Mouse (Mus musculus): Measurements from ENCODE around the gene Kcnip3. TPM values are rescaled to one million over a fixed set of nuclear protein-coding genes. Genes with fewer than 3 reads are reported as not detected.

Kcnip3 gene
- polyA plus RNA-seq, 1 experiment from 2014 or later = 0.31 TPM

DNA sequence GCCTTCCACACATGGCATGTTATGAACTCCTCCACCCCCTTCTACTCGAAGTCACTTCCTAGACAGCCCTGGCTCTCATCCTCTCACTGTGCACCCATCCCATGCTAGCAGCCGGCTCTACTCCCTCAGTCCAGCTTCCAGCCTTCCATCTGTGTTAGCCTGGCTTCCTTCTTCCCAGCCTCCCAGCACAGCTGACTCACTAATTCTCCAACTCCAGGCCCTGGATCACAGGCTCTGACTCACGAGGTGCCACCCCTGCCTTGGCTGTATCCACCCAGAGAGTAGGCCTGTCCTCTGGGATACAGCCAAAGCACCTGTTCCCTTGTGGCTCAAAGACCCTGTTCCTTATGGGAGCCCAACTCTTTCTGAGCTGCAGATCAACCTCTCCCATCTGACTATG, 15.7 kb upstream of the Kcnip3 start:
- H3K4me3 ChIP-seq (ENCODE audit: low read depth, low read length) = no peak overlapping the region
- no peak overlapping the region for H3K27ac ChIP-seq (ENCODE audit: low read length)
- peaks cover 34% of the 10 kb centered on the region for H3K27me3 ChIP-seq (ENCODE audit: control insufficient read depth, insufficient read depth, low read depth, low read length)
- H3K9me3 ChIP-seq (replicated peaks; ENCODE audit: control insufficient read depth, low read length) = no peaks in the 10 kb centered on the region
- H3K9ac ChIP-seq (ENCODE audit: low read depth, low read length) = no peak overlapping the region
- WGBS (ENCODE audit: insufficient replicate concordance) = 22% methylated on average over 3 of the region's 3 CpGs
- H3K4me1 ChIP-seq (ENCODE audit: control insufficient read depth, low read depth, low read length) = no peaks in the 10 kb centered on the region
- no peak overlapping the region for H3K4me2 ChIP-seq (ENCODE audit: low read depth, low read length)
- H3K36me3 ChIP-seq (ENCODE audit: control insufficient read depth, insufficient read depth) = no peaks in the 10 kb centered on the region
- ATAC-seq (ENCODE audit: low read depth) = no peak

DNA sequence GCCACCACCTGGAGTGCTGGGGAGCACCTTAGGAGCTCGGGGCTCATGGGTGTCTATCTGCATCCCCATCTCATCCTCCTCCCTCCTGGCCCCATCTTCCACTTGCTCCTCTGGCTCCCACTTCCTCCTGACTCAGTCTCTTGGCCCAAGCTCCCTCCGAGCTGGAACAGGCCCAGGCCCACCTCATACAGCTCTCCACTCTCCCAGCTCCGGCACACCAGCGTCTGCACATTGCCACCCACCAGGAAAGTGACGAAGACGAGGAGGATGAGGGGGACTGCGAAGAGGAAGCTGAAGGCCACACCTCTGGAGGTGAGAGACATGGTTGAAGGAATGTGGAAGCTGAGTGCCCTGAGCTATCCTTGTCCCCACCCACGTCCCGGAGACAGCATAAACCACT, 13.5 kb upstream of the Kcnip3 start:
- H3K4me1 ChIP-seq (ENCODE audit: control insufficient read depth, low read depth, low read length) = no peaks in the 10 kb centered on the region
- no peak overlapping the region for H3K9ac ChIP-seq (ENCODE audit: low read depth, low read length)
- H3K36me3 ChIP-seq (ENCODE audit: control insufficient read depth, insufficient read depth) = no peaks in the 10 kb centered on the region
- 61% methylated on average over 9 of the region's 9 CpGs for WGBS (ENCODE audit: insufficient replicate concordance)
- peaks cover 12% of the 10 kb centered on the region for H3K27me3 ChIP-seq (ENCODE audit: control insufficient read depth, insufficient read depth, low read depth, low read length)
- H3K9me3 ChIP-seq (replicated peaks; ENCODE audit: control insufficient read depth, low read length) = no peaks in the 10 kb centered on the region
- H3K27ac ChIP-seq (ENCODE audit: low read length) = no peak overlapping the region
- no peak for ATAC-seq (ENCODE audit: low read depth)
- H3K4me2 ChIP-seq (ENCODE audit: low read depth, low read length) = no peak overlapping the region
- no peak overlapping the region for H3K4me3 ChIP-seq (ENCODE audit: low read depth, low read length)

DNA sequence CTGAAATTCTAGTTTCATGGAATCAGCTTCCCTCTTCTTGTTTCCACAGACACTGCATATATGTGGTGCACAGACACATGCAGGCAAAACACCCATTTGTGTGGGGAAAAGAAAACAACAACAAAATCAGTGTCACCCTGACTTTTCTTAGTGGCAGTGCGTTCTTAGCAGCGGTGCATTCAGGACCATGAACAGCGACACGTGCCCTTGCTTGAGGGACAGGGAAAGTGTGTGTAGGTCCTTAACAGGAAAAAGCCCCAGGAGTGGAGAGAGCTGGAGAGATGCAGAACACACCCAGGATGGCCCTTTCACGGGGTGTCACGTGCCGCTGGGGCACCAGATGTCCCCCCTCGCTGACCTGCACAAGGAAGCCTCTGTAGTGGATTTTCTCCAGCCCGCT, 10.5 kb upstream of the Kcnip3 start:
- H3K36me3 ChIP-seq (ENCODE audit: control insufficient read depth, insufficient read depth) = no peaks in the 10 kb centered on the region
- no peak overlapping the region for H3K4me2 ChIP-seq (ENCODE audit: low read depth, low read length)
- no peaks in the 10 kb centered on the region for H3K27me3 ChIP-seq (ENCODE audit: control insufficient read depth, insufficient read depth, low read depth, low read length)
- no peak for ATAC-seq (ENCODE audit: low read depth)
- WGBS (ENCODE audit: insufficient replicate concordance) = 9% methylated on average over 9 of the region's 9 CpGs
- no peak overlapping the region for H3K4me3 ChIP-seq (ENCODE audit: low read depth, low read length)
- H3K9me3 ChIP-seq (replicated peaks; ENCODE audit: control insufficient read depth, low read length) = no peaks in the 10 kb centered on the region
- no peak overlapping the region for H3K27ac ChIP-seq (ENCODE audit: low read length)
- H3K4me1 ChIP-seq (ENCODE audit: control insufficient read depth, low read depth, low read length) = no peaks in the 10 kb centered on the region
- H3K9ac ChIP-seq (ENCODE audit: low read depth, low read length) = no peak overlapping the region

DNA sequence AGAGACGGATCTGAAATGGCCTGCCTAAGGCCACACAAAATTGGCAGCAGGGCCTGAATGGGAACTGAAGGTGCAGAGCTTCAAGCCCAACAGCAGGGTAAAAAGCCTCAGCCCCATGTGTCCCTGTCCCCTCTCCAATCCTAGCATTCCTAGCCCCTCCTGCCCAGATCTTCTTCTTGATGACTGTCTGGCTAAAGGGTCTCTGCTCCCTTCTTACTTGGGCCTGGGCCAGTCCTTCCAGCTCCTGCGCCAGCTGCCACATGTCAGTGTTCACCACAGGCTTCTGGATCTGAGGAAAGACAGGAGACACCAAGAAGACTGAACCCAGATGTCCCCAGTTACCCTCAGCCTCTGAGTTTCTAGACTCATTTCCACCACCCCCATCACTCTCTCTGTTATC, 9.7 kb upstream of the Kcnip3 start:
- Histone ChIP-seq H3K36me3 (ENCODE audit: control insufficient read depth, insufficient read depth) (no peaks in the 10 kb centered on the region), H3K4me2 (ENCODE audit: low read depth, low read length) (no peak overlapping the region), H3K4me3 (ENCODE audit: low read depth, low read length) (no peak overlapping the region), H3K27ac (ENCODE audit: low read length) (no peak overlapping the region), H3K9ac (ENCODE audit: low read depth, low read length) (no peak overlapping the region), H3K27me3 (ENCODE audit: control insufficient read depth, insufficient read depth, low read depth, low read length) (no peaks in the 10 kb centered on the region), H3K9me3 (replicated peaks; ENCODE audit: control insufficient read depth, low read length) (no peaks in the 10 kb centered on the region), H3K4me1 (ENCODE audit: control insufficient read depth, low read depth, low read length) (no peaks in the 10 kb centered on the region)
- ATAC-seq (ENCODE audit: low read depth) = no peak
- WGBS (ENCODE audit: insufficient replicate concordance) = 57% methylated on average over 2 of the region's 2 CpGs

DNA sequence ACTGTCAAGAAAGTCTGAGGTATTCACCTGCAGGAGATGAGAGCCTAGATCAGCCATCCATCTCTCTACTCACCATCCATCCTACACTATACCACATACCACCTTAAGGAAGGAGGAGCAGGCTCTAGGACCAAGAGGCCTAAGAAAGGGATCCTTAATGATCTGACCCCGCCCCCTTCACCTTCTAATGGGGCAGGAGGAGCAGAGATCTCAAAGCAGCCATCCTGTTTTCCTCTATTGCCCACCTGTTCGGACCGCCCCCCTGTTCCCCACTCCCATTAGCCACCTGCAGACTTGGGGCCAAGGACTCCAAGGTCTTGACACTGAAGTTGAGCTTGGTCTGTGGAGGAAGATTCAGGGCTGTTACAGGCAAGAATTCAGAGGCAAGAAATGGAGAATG, 8.5 kb upstream of the Kcnip3 start:
- ATAC-seq (ENCODE audit: low read depth) = no peak
- 50% methylated on average over 3 of the region's 3 CpGs for WGBS (ENCODE audit: insufficient replicate concordance)

DNA sequence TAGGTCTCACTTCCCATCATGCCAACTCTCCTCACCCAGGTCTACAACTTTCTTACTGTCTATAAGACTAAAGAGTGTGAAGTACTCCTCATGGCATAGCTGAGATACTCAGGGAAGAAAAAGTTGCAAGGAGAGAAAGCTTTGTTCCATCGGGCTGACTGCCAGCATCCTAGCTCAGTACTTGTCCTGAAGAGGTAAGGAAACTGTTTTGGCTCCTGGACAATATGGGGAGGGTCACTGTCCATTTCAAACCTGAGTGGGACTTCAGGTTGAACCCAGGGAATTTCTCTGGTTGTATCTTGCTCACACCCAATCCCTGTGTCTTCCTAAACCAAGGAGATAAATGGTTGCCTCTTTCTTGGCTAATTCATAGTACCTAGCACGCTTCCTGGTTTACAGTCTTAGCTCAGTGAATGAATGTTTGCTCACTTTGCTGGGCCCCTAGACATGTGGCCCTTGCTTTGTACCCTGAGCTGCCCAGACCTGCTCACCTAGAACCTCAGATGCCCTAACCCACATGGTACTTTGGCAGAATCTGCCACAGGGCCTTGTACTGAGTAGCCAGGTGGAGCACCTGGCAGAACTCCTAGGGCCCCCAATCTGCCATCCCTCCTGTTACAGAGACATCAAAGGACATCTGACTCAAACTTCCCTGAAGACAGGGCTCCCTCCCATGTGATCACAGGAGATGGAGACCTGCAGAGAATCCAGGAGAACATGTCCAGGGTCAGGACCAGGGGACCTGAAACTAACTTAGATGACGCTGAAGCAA, 3.3 kb upstream of the Kcnip3 start:
- H3K4me2 ChIP-seq (ENCODE audit: low read depth, low read length) = no peak overlapping the region
- ATAC-seq (ENCODE audit: low read depth) = no peak
- H3K4me3 ChIP-seq (ENCODE audit: low read depth, low read length) = no peak overlapping the region
- H3K27ac ChIP-seq (ENCODE audit: low read length) = no peak overlapping the region
- WGBS (ENCODE audit: insufficient replicate concordance) = 49% methylated on average over 3 of the region's 3 CpGs
- H3K36me3 ChIP-seq (ENCODE audit: control insufficient read depth, insufficient read depth) = no peaks in the 10 kb centered on the region
- no peak overlapping the region for H3K9ac ChIP-seq (ENCODE audit: low read depth, low read length)
- H3K9me3 ChIP-seq (replicated peaks; ENCODE audit: control insufficient read depth, low read length) = no peaks in the 10 kb centered on the region
- no peaks in the 10 kb centered on the region for H3K4me1 ChIP-seq (ENCODE audit: control insufficient read depth, low read depth, low read length)
- H3K27me3 ChIP-seq (ENCODE audit: control insufficient read depth, insufficient read depth, low read depth, low read length) = no peaks in the 10 kb centered on the region; the same call in 1 of the 2 replicates

More for the DNA sequence above, 8.5 kb upstream of the Kcnip3 start:
- Histone ChIP-seq H3K9ac (ENCODE audit: low read depth, low read length) (no peak overlapping the region), H3K27me3 (ENCODE audit: control insufficient read depth, insufficient read depth, low read depth, low read length) (no peaks in the 10 kb centered on the region), H3K4me3 (ENCODE audit: low read depth, low read length) (no peak overlapping the region), H3K27ac (ENCODE audit: low read length) (no peak overlapping the region), H3K4me1 (ENCODE audit: control insufficient read depth, low read depth, low read length) (no peaks in the 10 kb centered on the region), H3K36me3 (ENCODE audit: control insufficient read depth, insufficient read depth) (no peaks in the 10 kb centered on the region), H3K9me3 (replicated peaks; ENCODE audit: control insufficient read depth, low read length) (no peaks in the 10 kb centered on the region), H3K4me2 (ENCODE audit: low read depth, low read length) (no peak overlapping the region)

DNA sequence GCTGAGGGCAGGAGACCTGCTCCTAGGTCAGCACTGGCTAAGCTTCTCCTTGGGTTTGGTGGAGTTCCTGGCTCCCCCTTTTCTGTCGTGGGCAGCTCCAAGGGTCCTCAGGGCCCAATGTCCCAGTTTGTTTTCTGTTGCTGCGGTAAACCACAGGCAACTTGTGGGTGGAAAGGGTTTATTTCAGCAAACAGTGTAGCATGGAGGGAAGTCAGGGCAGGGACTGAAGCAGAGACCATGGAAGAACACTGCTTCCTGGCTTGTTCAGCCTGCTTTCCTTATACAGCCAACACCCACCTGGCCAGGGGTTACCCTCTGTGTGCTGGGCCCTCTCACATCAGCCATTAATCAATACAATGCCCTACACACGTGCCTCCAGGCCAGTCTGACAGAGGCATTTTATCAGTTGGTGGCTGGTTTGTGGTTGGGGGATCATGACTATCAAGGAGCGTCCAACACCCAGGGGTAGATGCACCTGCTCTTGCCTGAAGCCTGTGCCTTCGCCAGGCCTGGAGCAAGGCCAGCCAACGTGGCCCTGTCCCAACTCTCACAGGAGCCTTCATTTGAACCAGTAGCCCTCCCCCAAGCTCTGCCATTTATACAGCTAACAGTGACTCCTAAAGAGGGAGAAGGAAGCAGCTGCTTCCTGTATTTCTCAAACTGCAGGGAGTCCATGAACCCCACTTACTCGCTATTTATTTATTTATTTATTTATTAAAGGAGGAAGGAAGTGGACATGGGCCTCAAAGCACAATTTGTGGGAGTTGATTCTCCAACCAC, 2.2 kb upstream of the Kcnip3 start:
- Histone ChIP-seq H3K4me2 (ENCODE audit: low read depth, low read length) (no peak overlapping the region), H3K4me3 (ENCODE audit: low read depth, low read length) (no peak overlapping the region), H3K27ac (ENCODE audit: low read length) (no peak overlapping the region), H3K9me3 (replicated peaks; ENCODE audit: control insufficient read depth, low read length) (no peaks in the 10 kb centered on the region), H3K9ac (ENCODE audit: low read depth, low read length) (no peak overlapping the region), H3K36me3 (ENCODE audit: control insufficient read depth, insufficient read depth) (no peaks in the 10 kb centered on the region), H3K4me1 (ENCODE audit: control insufficient read depth, low read depth, low read length) (no peaks in the 10 kb centered on the region), H3K27me3 (ENCODE audit: control insufficient read depth, insufficient read depth, low read depth, low read length) (no peaks in the 10 kb centered on the region; the same call in 1 of the 2 replicates)
- no peak for ATAC-seq (ENCODE audit: low read depth)
- 12% methylated on average over 7 of the region's 7 CpGs for WGBS (ENCODE audit: insufficient replicate concordance)

DNA sequence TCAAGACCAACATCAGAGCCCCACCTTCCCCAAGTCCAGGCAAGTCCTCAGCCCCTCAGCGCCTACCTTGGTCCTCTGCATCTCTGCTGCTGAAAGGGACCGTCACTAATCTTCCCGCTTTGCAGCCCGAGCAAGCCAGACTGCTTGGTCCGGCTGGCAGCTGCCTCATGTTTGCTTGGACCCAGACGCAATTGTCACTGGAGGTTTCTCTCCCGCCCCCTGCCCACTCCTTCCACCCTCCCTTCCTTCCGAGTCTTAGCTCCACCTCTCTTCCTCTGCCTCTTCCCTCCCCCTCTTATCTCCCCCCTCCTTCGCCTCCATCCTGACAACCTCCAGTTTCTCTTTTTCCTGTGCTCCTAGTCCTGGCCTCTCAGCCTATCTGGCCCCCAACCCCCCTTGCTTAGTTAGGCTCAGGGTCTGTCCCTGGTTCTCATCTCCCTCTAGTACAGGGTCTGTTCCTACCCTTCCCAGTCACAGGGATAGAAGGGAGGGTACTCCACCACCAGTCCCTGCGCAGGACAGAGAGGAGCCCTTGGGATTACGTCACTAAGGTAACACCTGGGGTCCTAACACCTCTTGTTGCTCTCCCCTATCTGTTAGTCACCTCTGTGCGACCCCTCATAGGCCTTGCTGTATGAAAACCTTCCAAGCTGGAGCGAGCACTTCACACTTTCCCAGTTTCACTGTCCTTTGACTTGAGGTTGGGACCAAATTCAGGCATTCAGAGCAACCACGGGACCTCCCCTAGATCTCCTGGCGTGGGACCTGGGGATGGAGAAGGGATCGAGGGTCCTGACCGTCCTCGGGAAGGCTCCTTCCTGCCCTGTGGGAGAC, 505 bp downstream of the Kcnip3 start:
- 10% methylated on average over 18 of the region's 18 CpGs for WGBS (ENCODE audit: insufficient replicate concordance)
- H3K4me2 ChIP-seq (ENCODE audit: low read depth, low read length) = peak overlapping the region; percentile 14; the same call in 1 of the 2 replicates
- no peaks in the 10 kb centered on the region; the same call in 1 of the 2 replicates for H3K27me3 ChIP-seq (ENCODE audit: control insufficient read depth, insufficient read depth, low read depth, low read length)
- H3K27ac ChIP-seq (ENCODE audit: low read length) = no peak overlapping the region
- H3K9ac ChIP-seq (ENCODE audit: low read depth, low read length) = no peak overlapping the region
- H3K4me1 ChIP-seq (ENCODE audit: control insufficient read depth, low read depth, low read length) = no peaks in the 10 kb centered on the region
- no peaks in the 10 kb centered on the region for H3K9me3 ChIP-seq (replicated peaks; ENCODE audit: control insufficient read depth, low read length)
- no peak overlapping the region for H3K4me3 ChIP-seq (ENCODE audit: low read depth, low read length)
- ATAC-seq (ENCODE audit: low read depth) = no peak
- H3K36me3 ChIP-seq (ENCODE audit: control insufficient read depth, insufficient read depth) = no peaks in the 10 kb centered on the region

Measured in liver, embryonic 16.5 days (tissue).